Mouse (Mus musculus) hindlimb bud, embryonic 11.5 days (tissue): Measurements from ENCODE around the gene C1qtnf3.
"Not testable (repeated sequence)": the region's sequence is repeated elsewhere in the genome, so short reads cannot be mapped to it uniquely, and the experiment has no call there.

Experiments
- DNase-seq: peaks from one replicate; pipeline ENCODE4 v3.0.0-alpha.2; 2012; ENCODE audit warnings: low read depth, low spot score; ENCODE audit errors: extremely low spot score

Gene C1qtnf3

GRCm38 (mm10) chr15:10956706-10957105 lies 4.6 kb downstream of the C1qtnf3 start:
- no peak for DNase-seq

- no peak for DNase-seq
Observed at GRCm38 (mm10) chr15:10959277-10960026, 7.3 kb downstream of the C1qtnf3 start.

- DNase-seq, result no peak
Observed at GRCm38 (mm10) chr15:10960267-10960666, 8.1 kb downstream of the C1qtnf3 start.

- no peak for DNase-seq
Observed at GRCm38 (mm10) chr15:10962601-10963000, 10.5 kb downstream of the C1qtnf3 start.

- DNase-seq, result no peak
Observed at GRCm38 (mm10) chr15:10969439-10969838, 17.3 kb downstream of the C1qtnf3 start.

- DNase-seq, result no peak
Observed at GRCm38 (mm10) chr15:10970777-10971176, 18.6 kb downstream of the C1qtnf3 start.

GRCm38 (mm10) chr15:10977151-10977550 lies 25.0 kb downstream of the C1qtnf3 start:
- no peak for DNase-seq

- no peak for DNase-seq
Observed at GRCm38 (mm10) chr15:10980712-10981111, 28.6 kb downstream of the C1qtnf3 start.

GRCm38 (mm10) chr15:10981377-10982063 lies 29.4 kb downstream of the C1qtnf3 start, which contains the start of gene Amacr:
Gene Amacr (plus strand): TSS chr15:10981756.
- peak; percentile 62 for DNase-seq

GRCm38 (mm10) chr15:10982064-10982435 lies 29.9 kb downstream of the C1qtnf3 start:
- DNase-seq, result peak; percentile 10

GRCm38 (mm10) chr15:10985756-10986155 lies 33.6 kb downstream of the C1qtnf3 start:
- no peak for DNase-seq

GRCm38 (mm10) chr15:10986477-10986876 lies 34.3 kb downstream of the C1qtnf3 start:
- DNase-seq, result not testable (repeated sequence)

- DNase-seq, result no peak
Observed at GRCm38 (mm10) chr15:10990411-10990810, 38.3 kb downstream of the C1qtnf3 start.

- no peak for DNase-seq
Observed at GRCm38 (mm10) chr15:10991566-10991965, 39.4 kb downstream of the C1qtnf3 start.

GRCm38 (mm10) chr15:10999832-11000231 lies 47.7 kb downstream of the C1qtnf3 start:
- no peak for DNase-seq

GRCm38 (mm10) chr15:11000421-11000820 lies 48.3 kb downstream of the C1qtnf3 start, which contains the start of gene Slc45a2:
Gene Slc45a2 (plus strand): TSS chr15:11000721.
- no peak for DNase-seq

- no peak for DNase-seq
Observed at GRCm38 (mm10) chr15:11003791-11004190, 51.7 kb downstream of the C1qtnf3 start.

- DNase-seq, result no peak
Observed at GRCm38 (mm10) chr15:11004646-11005045, 52.5 kb downstream of the C1qtnf3 start.

GRCm38 (mm10) chr15:11008756-11009155 lies 56.6 kb downstream of the C1qtnf3 start:
- no peak for DNase-seq

GRCm38 (mm10) chr15:11010976-11011548 lies 58.9 kb downstream of the C1qtnf3 start:
- DNase-seq, result no peak

GRCm38 (mm10) chr15:11014931-11015330 lies 62.8 kb downstream of the C1qtnf3 start:
- DNase-seq, result no peak
